Mouse (Mus musculus): ENCODE measurements around the gene Rack1. TPM values are rescaled to one million over a fixed set of nuclear protein-coding genes. Genes with fewer than 3 reads are reported as not detected.

Rack1 gene
- polyA plus RNA-seq, 1 experiment, result 1,275 TPM

DNA sequence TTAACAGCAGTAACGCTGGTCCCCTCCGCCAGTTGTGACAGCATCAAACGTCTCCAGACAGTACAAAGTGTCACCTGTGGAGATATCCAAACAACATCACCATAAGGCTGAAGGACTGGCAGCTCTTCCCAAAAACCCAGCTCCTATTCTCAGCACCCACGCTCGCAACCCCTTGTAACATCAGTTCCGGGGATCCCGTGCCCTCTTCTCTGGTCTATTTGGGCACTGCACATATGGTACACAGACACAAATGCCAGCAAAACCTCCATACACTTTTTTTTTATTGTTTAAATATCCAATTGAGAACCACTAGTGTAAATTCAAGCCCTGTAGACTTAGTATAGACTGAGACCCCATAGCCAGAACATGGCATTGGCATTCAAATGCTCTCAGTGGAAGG lies 4.9 kb upstream of the Rack1 start:
- DNase-seq (ENCODE audit: low spot score), result no peak

GRCm38 (mm10) chr11:48796290-48796689 lies 3.8 kb upstream of the Rack1 start:
- DNase-seq (ENCODE audit: low spot score), result no peak

DNA sequence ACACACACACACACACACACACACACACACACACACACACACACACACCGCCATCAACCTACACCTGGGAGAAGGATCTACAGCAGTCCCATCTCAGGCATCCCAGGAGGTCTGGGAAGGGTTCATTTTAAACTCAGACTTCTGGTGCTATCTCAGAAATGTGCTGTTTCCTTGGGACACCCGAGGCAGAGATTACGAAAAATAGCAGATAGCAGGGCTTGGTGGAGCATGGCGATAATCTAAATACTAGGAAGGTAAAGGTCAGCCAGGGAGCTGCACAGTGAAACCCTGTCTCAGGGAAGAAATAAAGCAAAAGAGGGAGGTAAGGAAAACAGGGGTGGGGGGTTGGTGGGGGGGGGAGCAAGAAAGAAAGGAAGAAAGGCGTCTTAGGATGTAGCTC lies 2.8 kb upstream of the Rack1 start:
- DNase-seq (ENCODE audit: low spot score), result no peak

DNA sequence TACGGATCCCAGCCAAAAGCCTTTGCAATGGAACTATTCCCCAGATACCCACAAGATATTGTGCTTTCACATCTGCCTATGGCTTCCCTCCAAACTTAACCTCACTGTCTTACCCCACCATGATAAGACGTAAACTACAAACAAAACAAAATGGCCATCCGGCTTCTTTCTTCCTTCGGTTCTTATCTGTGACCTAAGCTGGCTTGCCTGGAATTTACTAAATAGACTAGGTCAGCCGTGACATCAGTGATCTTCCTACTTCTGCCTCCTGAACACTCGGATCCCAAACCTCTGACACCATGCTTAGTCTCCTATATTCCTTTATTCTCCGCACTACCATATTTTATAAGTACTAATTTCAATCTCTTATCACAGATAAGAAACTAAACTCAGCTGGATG lies 1.8 kb upstream of the Rack1 start:
- DNase-seq (ENCODE audit: low spot score), result no peak

DNA sequence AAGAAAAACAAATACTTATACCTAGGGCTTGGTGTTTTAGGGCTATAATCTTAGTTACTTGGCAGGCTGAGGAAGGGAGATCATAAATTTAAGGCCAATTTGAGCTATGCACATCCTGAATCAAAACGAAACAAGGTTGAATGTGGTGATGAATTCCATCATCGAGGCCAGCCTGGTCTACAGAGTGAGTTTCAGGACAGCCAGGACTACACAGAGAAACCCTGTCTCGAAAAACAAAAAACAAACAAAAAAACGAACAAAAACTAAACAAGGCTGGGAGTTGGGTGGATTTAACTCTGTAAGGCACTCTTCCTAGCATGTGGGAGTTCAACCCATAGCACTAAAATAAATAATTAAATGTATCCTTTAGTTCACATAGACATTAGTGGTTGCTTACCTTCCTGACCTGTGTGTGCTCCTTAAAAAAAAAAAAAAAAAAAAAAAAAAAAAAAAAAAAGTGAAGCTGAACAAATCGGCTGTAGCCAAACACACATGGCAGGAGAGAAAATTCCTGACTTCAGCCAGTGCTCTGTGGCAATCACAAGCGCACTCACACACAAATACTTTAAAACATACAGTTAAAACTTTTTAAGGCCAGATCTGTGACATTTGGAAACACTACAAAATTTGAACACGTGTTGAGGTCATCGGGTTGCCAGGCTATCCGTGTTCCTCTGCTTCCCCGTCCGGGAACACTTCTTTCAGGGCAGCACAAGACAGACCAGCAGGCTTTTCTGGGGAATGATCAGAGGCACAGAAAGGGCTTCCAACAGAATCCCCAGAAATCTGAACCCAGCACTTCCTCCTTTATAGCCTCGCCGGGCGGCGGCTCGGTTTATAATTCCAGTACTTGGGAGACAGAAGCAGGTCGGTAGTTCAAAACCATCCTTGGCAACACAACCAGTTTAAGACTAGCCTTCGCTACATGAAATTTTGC lies 880 bp upstream of the Rack1 start:
- DNase-seq (ENCODE audit: low spot score), result peak; percentile 43

GRCm38 (mm10) chr11:48801831-48802772 lies 2.0 kb downstream of the Rack1 start:
- no peak for DNase-seq (ENCODE audit: low spot score)

DNA sequence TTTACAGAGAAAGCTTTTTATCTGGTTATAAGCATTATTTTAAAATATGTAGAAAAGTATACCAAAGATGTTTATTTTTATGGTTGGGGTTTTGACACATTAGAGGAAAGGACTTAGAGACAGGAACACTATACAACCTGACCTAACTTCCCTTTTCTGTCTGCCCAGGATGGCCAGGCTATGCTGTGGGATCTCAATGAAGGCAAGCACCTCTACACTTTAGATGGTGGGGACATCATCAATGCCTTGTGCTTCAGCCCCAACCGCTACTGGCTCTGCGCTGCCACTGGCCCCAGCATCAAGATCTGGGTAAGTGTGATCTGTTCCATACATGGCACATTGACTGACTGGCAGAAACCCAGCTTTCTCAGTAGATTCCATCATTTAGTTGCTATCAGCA lies 3.9 kb downstream of the Rack1 start:
- no peak for DNase-seq (ENCODE audit: low spot score)

DNA sequence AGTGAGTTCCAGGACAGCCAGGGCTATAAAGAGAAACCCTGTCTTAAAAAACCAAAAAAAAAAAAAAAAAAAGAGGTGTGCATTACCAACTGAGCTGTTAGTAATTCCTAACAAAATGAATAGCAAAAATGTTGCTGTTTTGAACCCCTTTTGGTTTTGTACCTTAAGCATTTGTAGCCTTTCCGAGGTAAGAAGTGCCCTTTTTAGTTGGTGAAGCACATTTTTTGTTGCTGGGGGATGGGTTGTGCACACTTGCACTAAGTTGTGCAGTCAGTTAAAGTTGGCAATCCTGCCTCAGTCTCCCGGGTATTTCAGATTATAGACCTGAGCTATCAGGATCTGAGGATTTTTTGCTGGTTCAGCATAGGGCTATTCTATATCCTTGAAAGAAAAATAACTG lies 4.8 kb downstream of the Rack1 start:
- no peak for DNase-seq (ENCODE audit: low spot score)

DNA sequence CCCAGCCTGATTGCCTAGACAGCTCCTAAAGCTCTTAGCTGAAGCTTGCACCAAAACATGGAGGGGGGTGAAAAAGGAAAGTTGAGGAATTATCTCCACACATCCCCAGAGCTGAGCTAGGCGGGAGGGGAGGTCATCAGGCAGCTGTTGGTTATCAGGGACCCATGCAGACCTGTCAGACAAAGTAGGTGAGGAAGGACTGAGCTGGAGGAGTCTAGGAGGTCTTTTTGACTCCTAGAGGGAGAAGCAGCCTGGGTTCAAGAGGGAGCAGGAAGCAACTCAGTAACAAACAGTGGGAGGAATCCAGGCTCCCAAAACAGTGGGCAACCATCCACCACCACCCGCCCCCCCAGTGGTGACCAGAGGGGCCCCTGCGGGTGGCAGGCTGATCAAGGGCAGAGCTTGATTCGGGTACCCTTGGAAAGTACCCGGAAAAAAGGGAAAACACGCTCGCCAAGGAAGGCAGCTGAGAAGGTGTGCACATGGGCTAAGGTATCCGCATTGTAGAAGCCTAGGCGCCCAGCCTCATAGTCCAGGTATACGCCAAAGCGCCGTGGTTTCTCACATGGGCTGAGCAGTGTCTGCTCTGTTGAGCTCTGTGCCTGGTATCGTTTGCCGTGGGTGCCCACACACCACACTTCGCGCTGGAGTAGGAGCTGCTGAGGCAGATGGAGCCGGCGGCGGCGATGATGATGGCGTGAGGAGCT lies 6.9 kb downstream of the Rack1 start:
- no peak for DNase-seq (ENCODE audit: low spot score)

GRCm38 (mm10) chr11:48807563-48808303 lies 7.6 kb downstream of the Rack1 start:
- DNase-seq (ENCODE audit: low spot score), result no peak

DNA sequence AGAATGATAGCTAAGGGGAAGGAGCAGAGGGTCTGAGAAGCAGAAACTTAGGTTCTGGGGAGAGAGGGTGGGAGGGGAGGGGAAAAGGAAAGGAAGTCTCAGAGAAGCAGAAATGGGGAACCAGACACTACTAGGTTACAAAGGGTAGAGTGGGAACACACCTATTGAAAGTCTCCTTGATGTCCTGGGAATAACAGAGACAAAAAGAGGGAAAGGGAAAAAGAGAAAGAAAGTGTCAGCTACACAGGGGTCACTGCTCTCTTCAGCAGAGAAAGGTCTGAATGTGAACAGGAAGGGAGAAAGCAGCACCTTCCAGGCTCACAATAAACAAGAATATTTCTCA lies 8.1 kb downstream of the Rack1 start:
- DNase-seq (ENCODE audit: low spot score), result no peak

GRCm38 (mm10) chr11:48808737-48809433 lies 8.8 kb downstream of the Rack1 start:
- no peak for DNase-seq (ENCODE audit: low spot score)

DNA sequence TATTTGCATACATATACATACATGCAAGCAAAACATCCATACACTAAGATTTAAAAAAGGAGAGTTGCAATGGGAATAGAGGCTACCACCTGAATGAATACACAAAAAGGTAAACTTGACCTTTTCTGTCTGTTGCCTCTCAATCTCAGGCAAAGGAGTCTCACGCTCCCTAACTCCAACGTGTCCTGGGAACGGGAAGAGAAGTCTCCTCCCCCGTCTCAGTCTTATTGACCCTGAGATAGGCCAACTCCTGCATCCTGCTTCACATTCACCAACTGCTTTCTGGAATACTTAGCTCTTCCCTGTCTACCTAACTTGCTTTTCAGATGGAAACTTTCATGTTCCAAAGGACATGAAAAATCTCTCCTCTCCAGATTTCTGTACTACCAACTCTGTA lies 9.3 kb downstream of the Rack1 start:
- no peak for DNase-seq (ENCODE audit: low spot score)

DNA sequence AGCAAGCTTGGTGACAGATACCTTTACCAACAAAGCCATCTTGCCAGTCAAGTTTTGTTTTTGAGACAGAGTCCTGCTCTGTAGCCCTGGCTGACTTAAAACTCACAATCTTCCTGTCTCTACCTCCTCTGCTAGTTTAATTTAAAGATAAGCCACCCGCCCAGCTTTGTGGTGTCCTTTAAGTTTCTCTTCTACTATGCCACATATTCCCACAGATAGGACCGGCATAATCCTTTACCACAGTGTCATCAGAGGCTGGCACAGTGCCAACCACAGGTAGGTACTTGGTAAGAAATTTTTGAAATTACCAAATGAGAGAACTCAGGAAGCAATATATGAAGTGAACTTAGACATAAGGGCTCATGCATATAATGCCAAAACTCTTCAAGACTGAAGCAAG lies 10.0 kb downstream of the Rack1 start:
- DNase-seq (ENCODE audit: low spot score), result no peak

- no peak for DNase-seq (ENCODE audit: low spot score)
These were observed 13.7 kb downstream of the Rack1 start for GRCm38 (mm10) chr11:48813782-48814181.

DNA sequence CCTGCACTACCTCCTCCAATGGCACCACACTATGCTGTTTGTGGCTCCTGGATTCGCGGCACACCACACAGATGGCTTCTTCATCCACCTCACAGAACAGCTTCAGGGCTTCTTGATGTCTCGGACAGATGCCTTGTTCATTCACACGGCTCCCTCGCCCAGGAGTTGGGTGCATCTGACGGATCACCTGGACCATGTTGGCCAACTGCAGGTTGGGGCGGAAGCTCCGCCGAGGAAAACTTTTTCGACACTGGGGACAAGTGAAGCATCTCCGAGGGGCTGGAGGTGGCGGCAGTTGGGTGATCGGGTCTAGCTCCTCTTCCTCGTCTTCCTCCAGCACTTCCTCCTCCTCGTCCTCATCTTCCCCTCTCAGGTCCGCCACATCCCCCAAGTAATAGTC lies 15.7 kb downstream of the Rack1 start:
- DNase-seq (ENCODE audit: low spot score), result no peak

GRCm38 (mm10) chr11:48816281-48816781 lies 16.2 kb downstream of the Rack1 start:
- DNase-seq (ENCODE audit: low spot score), result peak; percentile 41

- peak; percentile 96 for DNase-seq (ENCODE audit: low spot score)
These were observed 16.9 kb downstream of the Rack1 start, which contains the start of gene Trim41 for GRCm38 (mm10) chr11:48816800-48817665. Gene Trim41, minus strand, starts transcription at chr11:48817353.

DNA sequence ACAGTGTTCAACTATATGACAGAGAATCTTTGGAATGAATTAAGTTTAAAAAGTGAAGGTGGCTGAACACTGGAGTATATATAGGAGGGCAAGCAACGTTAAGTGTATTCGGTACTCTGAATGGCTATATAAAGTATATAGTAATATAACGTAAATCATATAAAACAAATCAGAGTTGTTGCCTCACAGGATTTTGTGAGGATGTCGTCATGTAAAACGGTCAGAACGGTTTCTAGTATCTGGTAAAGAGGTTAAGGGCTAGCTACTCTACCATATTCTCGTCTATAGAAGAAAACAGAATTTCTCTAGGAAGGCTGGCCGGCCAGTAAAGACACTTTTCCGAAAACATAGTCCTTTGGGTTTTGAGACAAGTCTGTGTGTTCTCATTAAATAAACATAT lies 17.7 kb downstream of the Rack1 start:
- no peak for DNase-seq (ENCODE audit: low spot score)

All from urinary bladder, adult 2 months (tissue).